Mouse (Mus musculus) heart, embryonic 14.5 days (tissue): ENCODE measurements at regions not wholly inside any gene's neighbourhood (a gene's known extent, or its start where the extent isn't known, plus 50 kb on each side); places are given as distances from the start of the nearest gene placed in this dataset.
A peak's percentile ranks its signal among the peaks of the same experiment; 100 is the strongest.

Experiments
- ATAC-seq: fragments of 200-750 bp; cut with Nextera tagmentation; 2 replicates; pipeline ENCODE4 v1.8.0; 2017; ENCODE audit warnings: low read depth, moderate TSS enrichment; ENCODE audit not compliant: insufficient number of reproducible peaks, insufficient read depth, low FRiP score
- H3K27ac ChIP-seq, 2 experiments: fragments of 200-500 bp in 1 of 2; fragments of 300-500 bp in 1 of 2; sonication (generic) in 1 of 2; replicated peaks in 1 of 2; 2 replicates each; pipeline ENCODE4 v1.5.1; 2012 to 2014; ENCODE audit warnings: low read depth in 2 of 2, low read length in 2 of 2, control low read depth in 1 of 2, mild to moderate bottlenecking in 1 of 2, mixed read lengths in 1 of 2; ENCODE audit not compliant: control insufficient read depth in 1 of 2, insufficient read depth in 1 of 2
- H3K27me3 ChIP-seq: fragments of 300-500 bp; sonication (generic); 2 replicates; pipeline ENCODE4 v1.6.1; 2014; ENCODE audit warnings: mild to moderate bottlenecking, low read length, control low read depth; ENCODE audit not compliant: control insufficient read depth, insufficient read depth
- H3K36me3 ChIP-seq: fragments of 300-500 bp; sonication (generic); 2 replicates; pipeline ENCODE4 v1.6.1; 2014; ENCODE audit warnings: mild to moderate bottlenecking, control low read depth, low read length, mixed read lengths; ENCODE audit not compliant: control insufficient read depth, insufficient read depth
- H3K4me1 ChIP-seq, 2 experiments: fragments of 200-500 bp in 1 of 2; fragments of 300-500 bp in 1 of 2; sonication (generic) in 1 of 2; 2 replicates each; pipeline ENCODE4 v1.6.1; 2012 to 2014; ENCODE audit warnings: low read length in 2 of 2, control low read depth in 1 of 2, mixed read lengths in 1 of 2; ENCODE audit not compliant: control insufficient read depth in 2 of 2, insufficient read depth in 2 of 2
- H3K4me2 ChIP-seq: fragments of 300-500 bp; sonication (generic); 2 replicates; pipeline ENCODE4 v1.6.1; 2014; ENCODE audit warnings: mild to moderate bottlenecking, low read length
- H3K4me3 ChIP-seq, 2 experiments: fragments of 200-500 bp in 1 of 2; fragments of 300-500 bp in 1 of 2; sonication (generic) in 1 of 2; 2 replicates each; pipeline ENCODE4 v1.5.1; 2012 to 2014; ENCODE audit warnings: low read length in 2 of 2, mild to moderate bottlenecking in 2 of 2, control low read depth in 1 of 2, low read depth in 1 of 2, moderate library complexity in 1 of 2; ENCODE audit not compliant: control insufficient read depth in 1 of 2, insufficient read depth in 1 of 2
- H3K9ac ChIP-seq: fragments of 300-500 bp; sonication (generic); 2 replicates; pipeline ENCODE4 v1.6.1; 2014; ENCODE audit warnings: mild to moderate bottlenecking, low read length
- H3K9me3 ChIP-seq: fragments of 300-500 bp; sonication (generic); 2 replicates; pipeline ENCODE4 v1.6.1; 2016; ENCODE audit warnings: low read length, control low read depth; ENCODE audit not compliant: control insufficient read depth
- WGBS: fragments of 180-500 bp; shearing (Covaris S2); extraction: QIAGEN DNeasy Blood & Tissue Kit; methylation state at CpG from one replicate; pipeline ENCODE4 v1.1.7; 2014; 5-methylcytosine and 5-hydroxymethylcytosine counted together

DNA sequence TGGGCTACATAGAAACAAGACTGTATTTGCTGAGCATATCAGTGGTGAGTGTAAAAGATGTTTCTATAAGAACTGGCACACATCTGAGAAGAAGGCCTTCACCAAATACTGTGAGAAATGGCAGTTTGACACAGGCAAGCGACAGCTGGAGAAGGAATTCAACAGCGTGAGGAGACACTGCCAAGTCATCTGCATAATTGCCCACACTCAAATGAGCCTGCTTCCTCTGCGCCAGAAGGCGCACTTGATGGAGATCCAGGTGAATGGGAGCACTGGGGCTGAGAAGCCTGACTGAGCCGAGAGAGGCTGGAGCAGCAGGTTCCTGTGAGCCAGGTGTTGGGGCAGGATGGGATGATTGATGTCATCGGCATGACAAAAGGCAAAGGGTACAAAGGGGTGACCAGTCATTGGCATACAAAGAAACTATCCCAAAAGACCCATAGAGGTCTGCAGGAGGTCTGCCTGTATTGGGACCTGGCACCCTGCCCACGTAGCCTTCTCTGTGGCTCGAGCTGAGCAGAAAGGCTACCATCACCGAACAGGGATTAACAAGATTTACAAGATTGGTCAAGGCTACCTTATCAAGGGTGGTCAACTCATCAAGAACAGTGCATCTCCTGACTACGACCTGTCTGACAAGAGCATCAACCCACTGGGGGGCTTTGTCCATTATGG is 227.2 kb upstream of the Rtl1 start:
- no peak overlapping the region for H3K9ac ChIP-seq
- ATAC-seq, result no peak
- 87% methylated on average over 10 of the region's 10 CpGs for WGBS
- H3K4me2 ChIP-seq, result no peak overlapping the region
- H3K4me3 ChIP-seq, result no peak overlapping the region
- H3K27ac ChIP-seq, result no peak overlapping the region
- no peaks in the 10 kb centered on the region for H3K4me1 ChIP-seq
- no peaks in the 10 kb centered on the region for H3K27me3 ChIP-seq
- H3K9me3 ChIP-seq, result no peaks in the 10 kb centered on the region
- H3K36me3 ChIP-seq, result no peaks in the 10 kb centered on the region

DNA sequence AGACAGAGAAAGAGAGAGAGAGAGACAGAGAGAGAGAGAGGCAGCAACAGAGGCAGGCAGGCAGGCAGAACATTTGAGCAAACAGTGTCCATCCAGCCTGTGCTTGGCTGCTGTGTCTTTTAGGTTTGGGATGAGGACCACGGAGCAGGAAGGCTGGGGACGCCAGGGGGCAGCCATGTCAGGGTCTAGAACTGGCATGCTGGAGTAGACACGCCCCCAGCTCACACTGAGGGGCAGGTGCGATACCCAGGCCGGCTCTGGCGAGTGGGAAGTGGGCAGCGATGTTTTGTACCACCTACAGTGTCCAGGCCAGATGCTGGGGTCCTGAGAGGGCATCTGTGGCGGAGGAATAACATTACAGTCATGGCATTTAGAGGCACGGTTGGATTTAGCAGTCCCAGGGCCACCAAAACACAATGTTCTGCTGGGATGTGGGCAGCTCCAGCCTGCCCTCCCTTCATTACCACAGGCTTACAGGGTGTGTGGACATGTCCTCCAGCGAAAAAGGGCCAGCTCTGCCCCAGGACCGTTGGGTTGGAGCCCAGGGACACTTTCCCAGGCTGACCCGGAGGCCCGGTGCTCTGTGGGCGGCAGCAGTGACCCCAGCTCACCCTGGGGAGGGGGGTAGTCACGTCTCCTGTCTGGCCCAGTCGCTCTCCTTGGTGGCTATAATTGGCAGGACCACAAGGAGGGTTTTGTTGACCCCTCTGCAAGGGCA is 230.3 kb upstream of the Rtl1 start:
- no peaks in the 10 kb centered on the region for H3K36me3 ChIP-seq
- WGBS, result 50% methylated on average over 16 of the region's 16 CpGs
- no peaks in the 10 kb centered on the region; a peak in 1 of 4 replicates for H3K4me1 ChIP-seq
- H3K27me3 ChIP-seq, result no peaks in the 10 kb centered on the region
- H3K4me3 ChIP-seq, result no peak overlapping the region
- H3K27ac ChIP-seq, result no peak overlapping the region
- H3K9ac ChIP-seq, result no peak overlapping the region
- H3K4me2 ChIP-seq, result no peak overlapping the region
- H3K9me3 ChIP-seq, result no peaks in the 10 kb centered on the region
- 0 out of 2 replicates have a peak, but pooled peaks have one; percentile 47 for ATAC-seq

DNA sequence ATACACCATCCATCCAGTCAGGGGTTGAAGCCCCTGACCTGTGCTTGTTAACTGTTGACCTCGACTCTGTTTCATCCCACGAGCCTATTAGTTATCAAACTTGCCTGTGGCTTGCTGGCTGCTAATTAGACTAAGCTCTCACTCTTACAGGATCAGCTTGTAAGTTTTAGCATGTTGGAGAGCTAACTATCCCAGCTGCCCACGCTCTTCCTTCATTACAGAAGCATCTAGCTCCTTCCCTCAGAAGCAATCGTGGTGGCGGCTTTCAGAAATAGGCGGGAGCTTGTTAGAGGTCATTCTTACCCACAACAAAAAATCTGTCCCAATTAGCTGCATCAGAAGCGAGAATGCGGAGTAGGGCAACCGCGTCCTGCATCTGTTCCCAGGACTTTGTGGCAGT is 232.8 kb upstream of the Rtl1 start:
- Histone ChIP-seq H3K9ac (no peak overlapping the region), H3K4me2 (no peak overlapping the region), H3K4me1 (peaks cover 4 to 6% of the 10 kb centered on the region in 2 experiments; a peak in 3 of 4 replicates), H3K36me3 (no peaks in the 10 kb centered on the region), H3K27ac (no peak overlapping the region), H3K27me3 (no peaks in the 10 kb centered on the region), H3K9me3 (no peaks in the 10 kb centered on the region), H3K4me3 (no peak overlapping the region)
- WGBS, result 88% methylated on average over 10 of the region's 10 CpGs
- no peak for ATAC-seq

GRCm38 (mm10) chr12:109836521-109836920 is 236.4 kb upstream of the Rtl1 start:
- ATAC-seq, result no peak
- H3K4me1 ChIP-seq, result peaks cover 30 to 36% of the 10 kb centered on the region in 2 experiments
- no peak overlapping the region for H3K4me2 ChIP-seq
- 82% methylated on average over 8 of the region's 8 CpGs for WGBS
- H3K9me3 ChIP-seq, result no peaks in the 10 kb centered on the region
- H3K27me3 ChIP-seq, result no peaks in the 10 kb centered on the region
- no peaks in the 10 kb centered on the region for H3K36me3 ChIP-seq
- H3K4me3 ChIP-seq, result no peak overlapping the region
- no peak overlapping the region for H3K9ac ChIP-seq
- H3K27ac ChIP-seq, result no peak overlapping the region

DNA sequence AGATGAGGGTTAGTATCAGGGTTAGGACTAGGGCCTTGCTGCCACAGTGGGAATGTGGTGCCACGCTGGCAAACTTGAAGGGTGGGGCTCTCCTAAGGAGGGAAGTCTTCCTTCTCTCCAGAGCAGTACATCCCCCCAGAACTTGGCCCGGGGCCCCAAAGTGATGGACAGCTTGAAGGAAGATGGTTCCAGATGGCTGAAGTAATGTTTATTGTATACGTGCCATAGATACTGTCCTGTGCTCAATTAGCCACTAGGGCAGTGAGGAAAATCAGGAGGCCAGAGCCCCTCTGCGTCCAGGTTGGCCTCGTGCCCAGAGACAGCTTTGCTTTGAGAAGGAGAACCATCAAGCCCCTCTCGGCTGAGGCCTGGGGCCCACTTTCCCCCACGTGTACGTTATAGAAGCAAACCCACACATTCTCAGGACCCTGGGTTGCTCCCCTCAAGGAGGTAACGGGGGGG is 239.0 kb upstream of the Rtl1 start:
- peak; percentile 27 for ATAC-seq
- Histone ChIP-seq H3K9ac (no peak overlapping the region), H3K27ac (peak overlapping the region; percentile 25 to 28; a peak in 3 of 4 replicates), H3K27me3 (no peaks in the 10 kb centered on the region), H3K4me3 (no peak overlapping the region), H3K9me3 (no peaks in the 10 kb centered on the region), H3K36me3 (no peaks in the 10 kb centered on the region), H3K4me1 (peaks cover 44 to 63% of the 10 kb centered on the region in 2 experiments), H3K4me2 (no peak overlapping the region)
- WGBS, result 20% methylated on average over 9 of the region's 9 CpGs

DNA sequence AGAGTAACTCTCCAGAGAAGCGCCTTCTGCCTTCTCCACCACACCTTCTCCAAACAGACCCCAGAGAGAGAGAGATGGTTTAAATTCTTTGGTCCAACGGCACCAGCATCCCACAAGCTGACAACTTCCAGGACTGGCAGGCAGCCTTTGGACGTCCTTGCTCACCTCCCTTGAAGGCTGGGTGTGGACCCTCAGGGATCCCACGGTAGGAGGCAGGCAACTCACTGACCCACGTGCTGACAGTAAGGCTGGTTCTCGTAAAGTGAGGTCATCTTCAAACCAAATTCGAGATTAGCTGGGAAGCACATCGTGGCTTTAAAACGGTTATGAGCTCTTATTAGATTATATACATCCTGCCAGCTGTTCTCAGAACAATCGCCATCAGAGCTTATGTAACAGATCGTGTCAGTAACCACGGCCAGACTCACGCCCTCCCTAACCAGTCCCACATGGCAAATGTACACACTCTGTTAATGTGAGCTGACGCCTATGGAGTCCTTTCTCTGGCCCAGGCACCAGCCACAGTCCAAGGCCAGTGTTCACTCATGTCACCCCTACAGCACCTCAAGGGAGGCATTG is 239.9 kb upstream of the Rtl1 start:
- ATAC-seq, result no peak
- no peak overlapping the region for H3K4me2 ChIP-seq

DNA sequence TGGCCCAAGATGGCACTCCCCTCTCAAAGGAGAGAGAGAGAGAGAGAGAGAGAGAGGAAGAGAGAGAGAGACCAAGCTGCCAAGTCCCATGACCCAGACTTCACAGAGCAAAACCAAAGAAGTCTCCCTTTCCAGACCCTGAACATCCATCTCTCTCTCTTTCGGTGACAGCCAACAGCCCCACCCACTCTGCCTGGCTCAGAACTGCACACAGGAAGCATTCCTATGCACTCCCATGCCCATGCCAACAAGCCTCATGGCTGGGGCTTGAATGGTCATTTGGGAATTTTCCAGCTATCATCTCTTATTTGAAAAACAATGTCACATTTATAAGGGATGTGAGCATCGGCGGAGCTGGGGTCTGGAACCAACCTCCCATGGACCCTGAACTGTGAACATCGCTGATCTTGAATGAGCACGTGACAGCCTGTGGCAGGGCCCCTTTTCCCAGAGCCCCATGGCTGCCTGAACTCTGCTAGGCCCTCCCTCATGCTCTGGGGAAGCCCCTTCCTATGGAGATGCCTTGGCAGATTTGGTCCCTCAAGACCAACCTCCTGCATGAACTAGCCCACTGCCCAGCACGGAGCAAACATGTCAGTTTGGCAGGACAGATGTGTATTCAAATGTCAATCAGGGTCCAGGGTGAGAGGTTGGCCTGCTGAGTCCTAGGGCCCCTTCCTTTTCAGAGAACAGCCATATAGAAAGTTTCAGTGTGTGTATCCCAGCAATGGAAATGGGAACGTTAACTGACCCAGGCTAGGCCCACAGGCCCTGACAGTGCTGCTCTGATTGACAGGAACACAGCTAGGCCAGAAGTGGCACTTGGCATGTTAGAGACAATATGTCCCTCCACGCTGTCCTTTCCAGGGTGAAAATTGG is 244.8 kb upstream of the Rtl1 start:
- Histone ChIP-seq H3K9me3 (no peaks in the 10 kb centered on the region), H3K27ac (no peak overlapping the region), H3K9ac (no peak overlapping the region), H3K4me2 (no peak overlapping the region), H3K4me3 (no peak overlapping the region), H3K27me3 (no peaks in the 10 kb centered on the region), H3K4me1 (peaks cover 32 to 43% of the 10 kb centered on the region in 2 experiments), H3K36me3 (no peaks in the 10 kb centered on the region)
- WGBS, result 69% methylated on average over 8 of the region's 8 CpGs
- no peak for ATAC-seq

More for the DNA sequence above, 239.9 kb upstream of the Rtl1 start:
- H3K4me3 ChIP-seq, result no peak overlapping the region
- no peaks in the 10 kb centered on the region for H3K27me3 ChIP-seq
- peaks cover 47 to 64% of the 10 kb centered on the region in 2 experiments for H3K4me1 ChIP-seq
- no peak overlapping the region for H3K9ac ChIP-seq
- 37% methylated on average over 14 of the region's 14 CpGs for WGBS
- H3K9me3 ChIP-seq, result no peaks in the 10 kb centered on the region
- H3K36me3 ChIP-seq, result no peaks in the 10 kb centered on the region
- no peak overlapping the region for H3K27ac ChIP-seq
